Mouse (Mus musculus) myocyte (in vitro differentiated cells): ENCODE results near the gene Treml2.

Experiments
- CEBPB ChIP-seq: IDR thresholded peaks from 2 replicates; pipeline ENCODE4 v1.6.1; 2011; ENCODE audit warnings: mild to moderate bottlenecking, moderate library complexity; ENCODE audit not compliant: poor library complexity, insufficient read depth, severe bottlenecking
- E2F4 ChIP-seq: IDR thresholded peaks from one replicate; pipeline ENCODE4 v1.6.1; 2011; ENCODE audit warnings: mild to moderate bottlenecking, control low read depth, moderate library complexity; ENCODE audit not compliant: insufficient read depth
- MAX ChIP-seq: IDR thresholded peaks from one replicate; pipeline ENCODE4 v1.6.1; 2011; ENCODE audit warnings: low read depth, mild to moderate bottlenecking, control low read depth
- MYOD1 ChIP-seq, 3 experiments: IDR thresholded peaks; one replicate each; pipeline ENCODE4 v1.6.1; 2011; ENCODE audit warnings: control low read depth in 2 of 3, low read depth in 2 of 3, mild to moderate bottlenecking in 2 of 3, moderate library complexity in 1 of 3; ENCODE audit not compliant: insufficient read length in 2 of 3, control insufficient read depth in 1 of 3
- MYOG ChIP-seq, 3 experiments: IDR thresholded peaks; one replicate each; pipeline ENCODE4 v1.6.1; 2011; ENCODE audit warnings: control low read depth in 2 of 3, low read depth in 2 of 3, mild to moderate bottlenecking in 2 of 3; ENCODE audit not compliant: insufficient read length in 2 of 3, control insufficient read depth in 1 of 3, insufficient read depth in 1 of 3
- POLR2A ChIP-seq: IDR thresholded peaks from one replicate; pipeline ENCODE4 v1.6.1; 2011; ENCODE audit warnings: low read depth, mild to moderate bottlenecking, control low read depth, moderate library complexity; ENCODE audit not compliant: insufficient read length
- POLR2AphosphoS2 ChIP-seq: IDR thresholded peaks from one replicate; pipeline ENCODE4 v1.6.1; 2011; ENCODE audit warnings: low read depth, control low read depth; ENCODE audit not compliant: insufficient read length
- REST ChIP-seq: IDR thresholded peaks from one replicate; pipeline ENCODE4 v1.6.1; 2011; ENCODE audit warnings: mild to moderate bottlenecking, control low read depth, moderate library complexity; ENCODE audit not compliant: insufficient read depth, insufficient read length
- SRF ChIP-seq: IDR thresholded peaks from one replicate; pipeline ENCODE4 v1.6.1; 2011; ENCODE audit warnings: low read depth; ENCODE audit not compliant: control insufficient read depth, insufficient read length
- USF1 ChIP-seq: IDR thresholded peaks from one replicate; pipeline ENCODE4 v1.6.1; 2011; ENCODE audit warnings: low read depth, mild to moderate bottlenecking, control low read depth, moderate library complexity

- TF ChIP-seq MYOD1 (IDR thresholded peaks at IDR 0.05; ENCODE audit: control insufficient read depth in 1 of 3, insufficient read length in 2 of 3, low read depth in 2 of 3): no peak
- no peak for TF ChIP-seq POLR2A
- TF ChIP-seq USF1: no peak
- no peak for TF ChIP-seq E2F4
- no peak for TF ChIP-seq MYOG (IDR thresholded peaks at IDR 0.05; ENCODE audit: control insufficient read depth in 1 of 3, insufficient read depth in 1 of 3, insufficient read length in 2 of 3, low read depth in 2 of 3)
- no peak for TF ChIP-seq REST
- TF ChIP-seq SRF: no peak
- no peak for TF ChIP-seq POLR2AphosphoS2
- TF ChIP-seq CEBPB: no peak
- TF ChIP-seq MAX: no peak
These were observed 29.5 kb upstream of the Treml2 start for GRCm38 (mm10) chr17:48269833-48270232.
